Mouse (Mus musculus) forebrain, embryonic 12.5 days (tissue): ENCODE data around the gene Mettl1. TPM values are rescaled to one million over a fixed set of nuclear protein-coding genes. Genes with fewer than 3 reads are reported as not detected.

Experiments
- ATAC-seq: fragments of 200-750 bp; cut with Nextera tagmentation; 2 replicates; pipeline ENCODE4 v1.8.0; 2017; ENCODE audit warnings: moderate TSS enrichment; ENCODE audit not compliant: low FRiP score
- H3K27ac ChIP-seq: fragments of 300-500 bp; sonication (generic); 2 replicates; pipeline ENCODE4 v1.5.1; 2016; ENCODE audit warnings: mild to moderate bottlenecking
- H3K27me3 ChIP-seq: fragments of 300-500 bp; sonication (generic); 2 replicates; pipeline ENCODE4 v1.6.1; 2016; ENCODE audit warnings: mild to moderate bottlenecking
- H3K36me3 ChIP-seq: fragments of 300-500 bp; sonication (generic); replicated peaks from 2 replicates; pipeline ENCODE4 v1.6.1; 2016; ENCODE audit warnings: mild to moderate bottlenecking
- H3K4me1 ChIP-seq: fragments of 300-500 bp; sonication (generic); 2 replicates; pipeline ENCODE4 v1.6.1; 2016
- H3K4me2 ChIP-seq: fragments of 300-500 bp; sonication (generic); 2 replicates; pipeline ENCODE4 v1.6.1; 2016; ENCODE audit warnings: mild to moderate bottlenecking, moderate library complexity
- H3K4me3 ChIP-seq: fragments of 300-500 bp; sonication (generic); replicated peaks from 2 replicates; pipeline ENCODE4 v1.5.1; 2016; ENCODE audit warnings: mild to moderate bottlenecking
- H3K9ac ChIP-seq: fragments of 300-500 bp; sonication (generic); 2 replicates; pipeline ENCODE4 v1.6.1; 2016; ENCODE audit warnings: mild to moderate bottlenecking
- H3K9me3 ChIP-seq: fragments of 300-500 bp; sonication (generic); 2 replicates; pipeline ENCODE4 v1.6.1; 2016
- WGBS: fragments of 180-500 bp; shearing (Covaris S2); methylation state at CpG from one replicate; pipeline ENCODE4 v1.1.7; 2016; 5-methylcytosine and 5-hydroxymethylcytosine counted together
- polyA plus RNA-seq: library from polyadenylated mRNA; unstranded; fragments of >200 nt; fragmentation: Nextera tagmentation; extraction: Ambion mirVana; gene quantifications from 2 replicates; pipeline ENCODE4 v1.2.1, GENCODE M21; 2016

The Mettl1 gene
- polyA plus RNA-seq, 1 experiment from 2014 or later, result 35.5 TPM

DNA sequence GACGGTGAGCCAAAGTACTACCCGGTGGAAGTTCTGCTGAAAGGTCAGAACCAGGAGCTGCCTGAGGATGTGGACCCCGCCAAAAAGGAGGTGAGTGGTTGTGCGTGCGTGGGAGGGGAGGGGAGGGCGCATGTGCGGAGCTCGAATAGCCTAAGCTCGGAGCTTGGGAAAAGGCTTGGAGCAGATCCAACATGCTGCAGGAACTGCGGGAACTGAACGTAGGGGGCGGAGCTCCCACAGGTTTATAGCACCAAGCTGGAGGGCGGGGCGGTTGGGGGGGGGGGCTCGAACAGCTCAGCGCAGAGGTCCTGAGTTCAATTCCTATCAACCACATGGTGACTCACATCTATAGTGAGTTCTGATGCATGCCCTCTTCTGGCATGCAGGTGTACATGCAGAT is 22.8 kb upstream of the Mettl1 start:
- 84% methylated on average over 16 of the region's 16 CpGs for WGBS
- ATAC-seq, result no peak

DNA sequence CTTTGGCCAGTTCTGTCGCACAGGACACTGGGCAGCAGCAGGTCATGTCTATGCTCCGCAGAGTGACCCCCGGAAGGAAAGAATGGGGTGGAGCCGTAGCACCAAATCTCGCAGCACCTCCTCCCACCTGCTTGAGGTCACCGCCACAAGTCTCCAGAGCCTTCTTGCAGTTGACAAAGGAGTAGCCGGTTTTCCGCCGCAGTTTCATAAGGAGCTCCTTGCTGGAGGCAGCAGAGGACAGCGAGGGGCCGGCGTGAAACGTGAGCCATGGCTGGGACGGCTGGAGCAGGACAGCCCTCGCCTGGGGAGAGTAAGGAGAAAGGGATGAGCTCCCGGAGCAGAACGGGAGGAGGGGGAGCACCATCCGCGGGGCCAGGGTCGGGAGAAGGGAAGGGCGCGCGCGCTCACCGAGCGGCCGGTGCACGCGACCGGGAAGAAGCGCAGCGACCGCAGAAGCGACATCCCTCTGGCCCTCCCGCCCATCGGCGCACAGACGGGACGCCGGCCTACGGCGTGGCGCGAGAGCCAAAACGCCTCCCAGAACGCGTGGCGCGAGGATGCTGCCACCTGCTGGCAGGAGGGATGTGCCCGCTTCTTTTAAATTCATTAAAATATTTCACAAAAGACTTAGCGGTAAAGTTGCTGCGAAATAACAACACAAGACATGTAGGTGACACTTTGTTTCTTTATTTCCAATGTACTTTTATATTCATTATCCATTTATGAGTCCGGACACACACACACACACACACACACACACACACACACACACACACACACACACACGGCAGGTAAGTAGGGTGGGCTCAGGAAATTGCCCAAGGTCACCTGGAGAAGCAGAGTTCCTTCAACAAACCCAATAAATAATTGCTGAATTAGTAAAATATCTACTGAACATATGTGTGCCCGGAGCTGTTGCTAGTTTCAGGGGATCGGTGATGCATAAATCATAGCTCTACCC is 10.6 kb upstream of the Mettl1 start, which contains the start of gene Tsfm:
Gene Tsfm (minus strand): TSS at position 505 of the 961 bp plus-strand sequence.
- Histone ChIP-seq H3K27ac (peak within 1 kb of the TSS; percentile 76), H3K4me1 (peaks cover 11% of the 10 kb centered on the region), H3K4me2 (peak within 1 kb of the TSS; percentile 87), H3K9ac (peak within 1 kb of the TSS; percentile 87), H3K27me3 (no peaks in the 10 kb centered on the region), H3K36me3 (peaks cover 33% of the 10 kb centered on the region), H3K4me3 (peak within 1 kb of the TSS; percentile 83), H3K9me3 (no peaks in the 10 kb centered on the region)
- WGBS, result 6% methylated on average over 56 of the region's 56 CpGs
- ATAC-seq, result peak; percentile 92

More for the DNA sequence above, 22.8 kb upstream of the Mettl1 start:
- Histone ChIP-seq H3K4me1 (peaks cover 9% of the 10 kb centered on the region; the same call in 1 of the 2 replicates), H3K27me3 (no peaks in the 10 kb centered on the region), H3K36me3 (peaks cover 21% of the 10 kb centered on the region), H3K4me2 (no peak overlapping the region), H3K9me3 (no peaks in the 10 kb centered on the region), H3K9ac (no peak overlapping the region), H3K4me3 (no peak overlapping the region), H3K27ac (no peak overlapping the region)

GRCm38 (mm10) chr10:127033301-127033741 is 7.9 kb upstream of the Mettl1 start:
- Histone ChIP-seq H3K4me2 (no peak overlapping the region), H3K27me3 (no peaks in the 10 kb centered on the region), H3K9me3 (no peaks in the 10 kb centered on the region), H3K27ac (no peak overlapping the region), H3K4me1 (peaks cover 11% of the 10 kb centered on the region), H3K36me3 (peaks cover 6% of the 10 kb centered on the region), H3K4me3 (no peak overlapping the region), H3K9ac (no peak overlapping the region)
- no peak for ATAC-seq
- WGBS, result 85% methylated on average over 8 of the region's 8 CpGs

DNA sequence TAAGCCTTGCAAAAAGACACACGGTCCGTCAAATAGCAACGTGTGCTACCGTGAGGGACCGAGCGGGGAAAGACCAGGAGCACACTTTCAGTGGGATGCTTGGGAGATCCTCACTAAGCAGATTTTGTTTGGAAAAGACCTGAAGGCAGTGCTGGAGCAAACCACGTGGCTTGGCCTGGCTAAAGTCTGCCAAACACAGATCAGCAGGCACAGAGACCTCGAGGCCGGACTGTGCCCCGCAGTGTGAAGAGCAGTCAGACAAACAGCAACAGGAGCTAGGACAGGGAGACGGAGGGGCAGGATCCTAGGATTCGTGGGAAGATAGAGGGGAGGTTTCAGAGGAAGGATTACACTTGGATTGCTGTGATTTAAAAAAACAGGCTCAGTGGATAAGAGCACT is 4.9 kb upstream of the Mettl1 start:
- H3K9me3 ChIP-seq, result no peaks in the 10 kb centered on the region
- H3K9ac ChIP-seq, result no peak overlapping the region
- H3K36me3 ChIP-seq, result no peaks in the 10 kb centered on the region
- H3K27ac ChIP-seq, result no peak overlapping the region
- ATAC-seq, result no peak
- WGBS, result 89% methylated on average over 12 of the region's 12 CpGs
- H3K4me3 ChIP-seq, result no peak overlapping the region
- no peak overlapping the region for H3K4me2 ChIP-seq
- peaks cover 6% of the 10 kb centered on the region for H3K4me1 ChIP-seq
- H3K27me3 ChIP-seq, result peaks cover 19% of the 10 kb centered on the region

DNA sequence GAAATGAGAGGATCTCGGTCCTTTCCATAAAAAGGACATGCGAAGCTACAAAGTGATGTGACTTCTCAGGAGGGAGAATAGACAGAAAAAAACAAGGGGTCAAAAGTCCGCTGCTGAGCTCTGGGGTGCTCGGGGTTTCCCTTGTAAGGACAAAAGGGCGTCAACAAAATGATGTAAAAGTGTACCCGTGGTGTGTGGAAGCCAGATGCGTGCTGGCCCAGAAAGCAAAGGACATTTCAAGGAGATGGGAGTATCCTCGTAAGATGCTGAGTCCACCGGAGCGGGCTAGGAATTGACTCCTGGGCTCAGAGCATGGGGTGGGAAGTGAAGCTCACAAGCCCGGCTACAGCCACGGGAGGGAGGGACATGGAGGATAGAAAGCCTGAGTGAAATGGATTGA is 3.6 kb upstream of the Mettl1 start:
- H3K9ac ChIP-seq, result no peak overlapping the region; the same call in 1 of the 2 replicates
- no peaks in the 10 kb centered on the region for H3K9me3 ChIP-seq
- 78% methylated on average over 12 of the region's 12 CpGs for WGBS
- no peak overlapping the region for H3K4me3 ChIP-seq
- H3K4me1 ChIP-seq, result peaks cover 11% of the 10 kb centered on the region
- peaks cover 19% of the 10 kb centered on the region for H3K27me3 ChIP-seq
- H3K4me2 ChIP-seq, result no peak overlapping the region
- H3K27ac ChIP-seq, result no peak overlapping the region
- no peak for ATAC-seq
- H3K36me3 ChIP-seq, result no peaks in the 10 kb centered on the region

GRCm38 (mm10) chr10:127040569-127041214 is 522 bp upstream of the Mettl1 start:
- Histone ChIP-seq H3K4me3 (peak overlapping the region; percentile 82), H3K36me3 (peaks cover 10% of the 10 kb centered on the region), H3K27me3 (peaks cover 19% of the 10 kb centered on the region), H3K9me3 (no peaks in the 10 kb centered on the region), H3K27ac (no peak overlapping the region), H3K4me2 (peak overlapping the region; percentile 99), H3K9ac (peak overlapping the region; percentile 71), H3K4me1 (peaks cover 18% of the 10 kb centered on the region)
- WGBS, result under 1% methylated on average over 20 of the region's 20 CpGs
- no peak for ATAC-seq

DNA sequence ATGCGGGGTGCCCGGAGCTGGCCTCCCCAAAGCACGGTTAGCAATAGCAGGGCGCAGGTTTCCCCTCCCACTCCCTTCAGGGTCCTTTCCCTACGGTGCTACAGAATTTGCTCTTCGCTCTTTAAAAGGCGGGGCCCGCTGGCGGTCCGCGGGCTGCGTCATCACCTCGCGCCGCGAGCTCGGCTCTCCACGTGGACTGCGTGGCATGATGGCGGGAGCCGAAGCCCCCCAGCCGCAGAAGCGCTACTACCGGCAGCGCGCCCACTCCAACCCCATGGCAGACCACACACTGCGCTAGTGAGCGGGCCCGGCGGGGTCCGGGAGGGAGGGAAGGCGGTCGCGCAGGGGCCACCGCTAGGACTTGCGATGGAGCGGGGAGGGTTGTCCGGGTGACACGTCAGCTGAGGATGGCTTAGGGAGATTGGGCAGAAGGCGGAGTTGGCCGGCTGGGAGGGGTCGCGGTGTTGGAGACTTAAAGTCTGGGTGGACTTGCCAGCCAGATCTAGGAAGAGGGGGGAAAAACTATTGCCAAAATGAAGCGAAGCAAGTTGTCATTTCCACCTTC is 642 bp downstream of the Mettl1 start:
- Histone ChIP-seq H3K27me3 (peaks cover 19% of the 10 kb centered on the region), H3K27ac (no peak overlapping the region), H3K36me3 (peaks cover 10% of the 10 kb centered on the region), H3K9me3 (no peaks in the 10 kb centered on the region), H3K4me3 (peak overlapping the region; percentile 82), H3K9ac (peak overlapping the region; percentile 71), H3K4me1 (peaks cover 18% of the 10 kb centered on the region), H3K4me2 (peak overlapping the region; percentile 99)
- under 1% methylated on average over 44 of the region's 44 CpGs for WGBS
- peak; percentile 91 for ATAC-seq

DNA sequence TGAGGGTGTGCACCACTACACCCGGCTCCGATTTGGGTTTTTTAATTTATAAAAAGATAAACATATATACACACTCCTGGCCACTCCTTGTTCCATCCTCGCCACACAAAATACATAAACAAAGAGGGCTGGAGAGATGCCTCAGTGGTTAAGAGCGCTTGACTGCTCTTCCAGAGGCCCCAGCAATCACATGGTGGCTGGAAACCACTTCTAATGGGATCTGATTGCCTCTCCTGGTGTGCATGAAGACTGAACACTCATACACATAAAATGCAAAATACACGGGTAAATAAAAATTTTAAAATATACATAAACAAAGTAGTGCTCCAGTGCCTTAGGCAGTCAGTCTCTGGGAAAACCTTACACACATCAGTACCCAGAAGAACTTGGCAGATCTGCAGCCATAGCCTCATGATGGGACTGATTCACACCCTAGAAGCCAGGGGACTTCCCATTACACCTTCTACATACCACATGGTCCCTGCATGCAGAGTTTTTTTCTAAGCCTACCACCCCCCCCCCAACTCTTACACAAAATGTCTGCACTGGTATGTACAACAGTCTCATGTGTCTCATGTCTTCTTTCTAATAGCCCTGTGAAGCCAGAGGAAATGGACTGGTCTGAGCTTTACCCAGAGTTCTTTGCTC is 1.4 kb downstream of the Mettl1 start:
- Histone ChIP-seq H3K9ac (peak overlapping the region; percentile 71; the same call in 1 of the 2 replicates), H3K4me3 (peak overlapping the region; percentile 82), H3K4me2 (peak overlapping the region; percentile 99), H3K27ac (no peak overlapping the region), H3K9me3 (no peaks in the 10 kb centered on the region), H3K4me1 (peaks cover 18% of the 10 kb centered on the region), H3K36me3 (peaks cover 10% of the 10 kb centered on the region), H3K27me3 (peaks cover 22% of the 10 kb centered on the region)
- ATAC-seq, result no peak
- 16% methylated on average over 5 of the region's 5 CpGs for WGBS

GRCm38 (mm10) chr10:127043187-127043586 is 2.0 kb downstream of the Mettl1 start:
- H3K27me3 ChIP-seq, result peaks cover 28% of the 10 kb centered on the region
- 0 out of 2 replicates have a peak overlapping the region, but pooled peaks have one; percentile 82 for H3K4me3 ChIP-seq
- no peak for ATAC-seq
- 83% methylated on average over 6 of the region's 6 CpGs for WGBS
- no peaks in the 10 kb centered on the region for H3K9me3 ChIP-seq
- no peak overlapping the region for H3K9ac ChIP-seq
- peaks cover 18% of the 10 kb centered on the region for H3K4me1 ChIP-seq
- H3K4me2 ChIP-seq, result no peak overlapping the region
- H3K27ac ChIP-seq, result no peak overlapping the region
- H3K36me3 ChIP-seq, result peaks cover 10% of the 10 kb centered on the region

DNA sequence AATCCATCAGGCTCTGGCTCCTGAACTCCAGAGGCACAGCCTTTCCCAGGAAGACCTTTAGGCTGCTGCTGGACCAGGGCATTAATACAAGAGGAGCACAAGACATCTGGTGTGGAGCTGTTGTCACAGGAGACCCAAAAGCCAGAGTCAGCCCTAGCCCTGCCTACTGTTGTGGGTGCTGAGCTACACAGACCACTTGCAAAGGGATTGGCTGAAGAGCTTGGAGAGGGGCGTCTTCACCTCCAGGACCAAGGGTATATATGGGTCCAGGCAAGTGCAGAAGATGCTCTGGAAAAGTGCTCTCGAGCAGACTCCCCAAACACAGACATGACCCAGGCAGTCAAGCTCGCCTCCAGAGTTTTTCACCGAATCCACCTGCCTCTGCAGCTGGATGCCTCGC is 6.7 kb downstream of the Mettl1 start, which contains the start of gene Cyp27b1:
Gene Cyp27b1 (plus strand): TSS at position 297 of the 400 bp plus-strand sequence.
- Histone ChIP-seq H3K27ac (no peak within 1 kb of the TSS), H3K4me3 (no peak within 1 kb of the TSS; the same call in 1 of the 2 replicates), H3K9me3 (no peaks in the 10 kb centered on the region), H3K9ac (no peak within 1 kb of the TSS), H3K36me3 (peaks cover 10% of the 10 kb centered on the region), H3K4me1 (peaks cover 14% of the 10 kb centered on the region), H3K27me3 (peaks cover 51% of the 10 kb centered on the region), H3K4me2 (no peak within 1 kb of the TSS; the same call in 1 of the 2 replicates)
- 33% methylated on average over 5 of the region's 5 CpGs for WGBS
- ATAC-seq, result no peak

GRCm38 (mm10) chr10:127048608-127049394 is 7.6 kb downstream of the Mettl1 start:
- no peak overlapping the region for H3K27ac ChIP-seq
- no peak overlapping the region; the same call in 1 of the 2 replicates for H3K4me2 ChIP-seq
- no peak for ATAC-seq
- H3K9me3 ChIP-seq, result no peaks in the 10 kb centered on the region
- peaks cover 14% of the 10 kb centered on the region for H3K36me3 ChIP-seq
- 6% methylated on average over 35 of the region's 35 CpGs for WGBS
- peak overlapping the region; percentile 10; the same call in 1 of the 2 replicates for H3K4me3 ChIP-seq
- H3K27me3 ChIP-seq, result peaks cover 51% of the 10 kb centered on the region
- H3K4me1 ChIP-seq, result peaks cover 10% of the 10 kb centered on the region; the same call in 1 of the 2 replicates
- no peak overlapping the region for H3K9ac ChIP-seq
